Mouse (Mus musculus) gonadal fat pad, adult 2 months (tissue): ENCODE results near the gene Unc13d. TPM values are rescaled to one million over a fixed set of nuclear protein-coding genes. Genes with fewer than 3 reads are reported as not detected.
"Not testable (repeated sequence)": the region's sequence is repeated elsewhere in the genome, so short reads cannot be mapped to it uniquely, and the experiment has no call there.

Experiments used
- DNase-seq: peaks from one replicate; pipeline ENCODE4 v3.0.0-alpha.2; 2012; ENCODE audit warnings: low read depth
- polyA plus RNA-seq: library from polyadenylated mRNA; depleted of rRNA; stranded (reverse); fragments of >200 nt; gene quantifications from 2 replicates; pipeline ENCODE4 v1.2.3, GENCODE M21; 2012

Unc13d gene
- polyA plus RNA-seq, 1 experiment, result 1.6 TPM

- no peak for DNase-seq
Observed at GRCm38 (mm10) chr11:116100385-116100784, 22.6 kb upstream of the Unc13d start.

- no peak for DNase-seq
Observed at GRCm38 (mm10) chr11:116099462-116099861, 21.7 kb upstream of the Unc13d start.

- DNase-seq, result no peak
Observed at GRCm38 (mm10) chr11:116098711-116099460, 21.1 kb upstream of the Unc13d start.

GRCm38 (mm10) chr11:116096213-116097108 lies 18.7 kb upstream of the Unc13d start:
- no peak for DNase-seq

GRCm38 (mm10) chr11:116095573-116095972 lies 17.8 kb upstream of the Unc13d start:
- no peak for DNase-seq

- no peak for DNase-seq
Observed at GRCm38 (mm10) chr11:116093771-116094565, 16.2 kb upstream of the Unc13d start.

- not testable (repeated sequence) for DNase-seq
Observed at GRCm38 (mm10) chr11:116092959-116093358, 15.2 kb upstream of the Unc13d start.

GRCm38 (mm10) chr11:116091591-116091990 lies 13.8 kb upstream of the Unc13d start:
- no peak for DNase-seq

GRCm38 (mm10) chr11:116089545-116089944 lies 11.8 kb upstream of the Unc13d start:
- no peak for DNase-seq

GRCm38 (mm10) chr11:116088741-116089394 lies 11.1 kb upstream of the Unc13d start:
- no peak for DNase-seq

- DNase-seq, result no peak
Observed at GRCm38 (mm10) chr11:116088188-116088587, 10.4 kb upstream of the Unc13d start.

GRCm38 (mm10) chr11:116087194-116088130 lies 9.7 kb upstream of the Unc13d start:
- DNase-seq, result no peak

- peak; percentile 96 for DNase-seq
Observed at GRCm38 (mm10) chr11:116086258-116087193, 8.8 kb upstream of the Unc13d start, which contains the start of gene Wbp2. Gene Wbp2 (minus strand): TSS chr11:116086995.

- DNase-seq, result no peak
Observed at GRCm38 (mm10) chr11:116084166-116084565, 6.4 kb upstream of the Unc13d start.

GRCm38 (mm10) chr11:116083096-116083672 lies 5.4 kb upstream of the Unc13d start:
- no peak for DNase-seq

- no peak for DNase-seq
Observed at GRCm38 (mm10) chr11:116081081-116081480, 3.3 kb upstream of the Unc13d start.

- DNase-seq, result no peak
Observed at GRCm38 (mm10) chr11:116079511-116079910, 1.8 kb upstream of the Unc13d start.

- DNase-seq, result no peak
Observed at GRCm38 (mm10) chr11:116078676-116079320, 1.0 kb upstream of the Unc13d start.
